Mouse (Mus musculus): ENCODE measurements at regions not wholly inside any gene's neighbourhood (a gene's known extent, or its start where the extent isn't known, plus 50 kb on each side); places are given as distances from the start of the nearest gene placed in this dataset.

GRCm38 (mm10) chr4:72383729-72384128 lies 183.0 kb upstream of the Tle1 start:
- 49% methylated on average over 2 of the region's 2 CpGs for WGBS
- Histone ChIP-seq H3K4me3 (no peak overlapping the region), H3K36me3 (no peaks in the 10 kb centered on the region), H3K4me2 (no peak overlapping the region), H3K27ac (no peak overlapping the region), H3K4me1 (peaks cover 17% of the 10 kb centered on the region), H3K9ac (no peak overlapping the region), H3K9me3 (no peaks in the 10 kb centered on the region), H3K27me3 (peaks cover 5% of the 10 kb centered on the region; the same call in 1 of the 2 replicates)
- no peak for ATAC-seq (ENCODE audit: insufficient number of reproducible peaks, low FRiP score, low TSS enrichment, low read depth)

- 72% methylated on average over 11 of the region's 11 CpGs for WGBS
- ATAC-seq (ENCODE audit: insufficient number of reproducible peaks, low FRiP score, low TSS enrichment, low read depth) = no peak
- H3K4me3 ChIP-seq = no peak overlapping the region
Observed at GRCm38 (mm10) chr4:72382517-72383147, 181.9 kb upstream of the Tle1 start.

DNA sequence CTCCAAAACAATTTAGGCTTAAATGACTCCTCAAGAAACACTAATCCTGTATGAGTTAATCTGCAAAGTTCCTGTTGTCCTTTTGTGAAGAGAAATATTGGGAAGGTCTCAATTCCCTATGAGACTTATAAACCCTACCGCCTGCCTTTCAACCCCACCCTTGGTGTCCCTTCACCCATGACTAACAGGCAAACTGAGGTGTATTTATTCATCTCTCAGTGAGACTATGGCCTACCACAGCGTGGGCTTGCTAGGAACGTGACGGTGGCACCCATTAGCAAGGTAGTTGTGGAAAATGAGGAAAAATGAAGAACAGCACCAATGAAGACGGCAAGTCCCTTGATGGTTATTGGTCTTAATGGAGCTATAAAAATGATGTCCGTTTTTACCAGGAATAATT lies 181.0 kb upstream of the Tle1 start:
- WGBS = 66% methylated on average over 6 of the region's 6 CpGs
- no peak overlapping the region for H3K27ac ChIP-seq
- no peak overlapping the region for H3K9ac ChIP-seq
- H3K27me3 ChIP-seq = 0 out of 2 replicates have a peak, but pooled peaks cover 2% of the 10 kb centered on the region
- peaks cover 17% of the 10 kb centered on the region for H3K4me1 ChIP-seq
- no peak for ATAC-seq (ENCODE audit: insufficient number of reproducible peaks, low FRiP score, low TSS enrichment, low read depth)
- H3K4me2 ChIP-seq = no peak overlapping the region
- H3K9me3 ChIP-seq = no peaks in the 10 kb centered on the region
- no peak overlapping the region for H3K4me3 ChIP-seq
- no peaks in the 10 kb centered on the region for H3K36me3 ChIP-seq

More at GRCm38 (mm10) chr4:72382517-72383147, 181.9 kb upstream of the Tle1 start:
- Histone ChIP-seq H3K4me1 (peaks cover 17% of the 10 kb centered on the region), H3K27me3 (peaks cover 5% of the 10 kb centered on the region; the same call in 1 of the 2 replicates), H3K9me3 (no peaks in the 10 kb centered on the region), H3K27ac (no peak overlapping the region), H3K36me3 (no peaks in the 10 kb centered on the region), H3K4me2 (no peak overlapping the region), H3K9ac (no peak overlapping the region)

GRCm38 (mm10) chr4:72381116-72381515 lies 180.4 kb upstream of the Tle1 start:
- peaks cover 17% of the 10 kb centered on the region for H3K4me1 ChIP-seq
- ATAC-seq (ENCODE audit: insufficient number of reproducible peaks, low FRiP score, low TSS enrichment, low read depth) = no peak

GRCm38 (mm10) chr4:72379515-72379914 lies 178.8 kb upstream of the Tle1 start:
- ATAC-seq (ENCODE audit: insufficient number of reproducible peaks, low FRiP score, low TSS enrichment, low read depth) = no peak
- Histone ChIP-seq H3K4me3 (no peak overlapping the region), H3K4me2 (no peak overlapping the region), H3K27ac (no peak overlapping the region), H3K9ac (no peak overlapping the region), H3K4me1 (peaks cover 12% of the 10 kb centered on the region), H3K9me3 (no peaks in the 10 kb centered on the region), H3K27me3 (0 out of 2 replicates have a peak, but pooled peaks cover 2% of the 10 kb centered on the region), H3K36me3 (no peaks in the 10 kb centered on the region)
- 71% methylated on average over 1 of the region's 1 CpGs for WGBS

More at GRCm38 (mm10) chr4:72381116-72381515, 180.4 kb upstream of the Tle1 start:
- Histone ChIP-seq H3K9me3 (no peaks in the 10 kb centered on the region), H3K27ac (no peak overlapping the region), H3K36me3 (no peaks in the 10 kb centered on the region), H3K4me2 (no peak overlapping the region), H3K9ac (no peak overlapping the region), H3K4me3 (no peak overlapping the region), H3K27me3 (0 out of 2 replicates have a peak, but pooled peaks cover 2% of the 10 kb centered on the region)
- WGBS = 58% methylated on average over 3 of the region's 3 CpGs

GRCm38 (mm10) chr4:72379011-72379410 lies 178.3 kb upstream of the Tle1 start:
- no peak overlapping the region for H3K4me2 ChIP-seq
- ATAC-seq (ENCODE audit: insufficient number of reproducible peaks, low FRiP score, low TSS enrichment, low read depth) = no peak
- 0 out of 2 replicates have a peak, but pooled peaks cover 2% of the 10 kb centered on the region for H3K27me3 ChIP-seq
- H3K9me3 ChIP-seq = no peaks in the 10 kb centered on the region
- peaks cover 8% of the 10 kb centered on the region for H3K4me1 ChIP-seq
- H3K36me3 ChIP-seq = no peaks in the 10 kb centered on the region
- H3K4me3 ChIP-seq = no peak overlapping the region
- H3K9ac ChIP-seq = no peak overlapping the region
- H3K27ac ChIP-seq = no peak overlapping the region

DNA sequence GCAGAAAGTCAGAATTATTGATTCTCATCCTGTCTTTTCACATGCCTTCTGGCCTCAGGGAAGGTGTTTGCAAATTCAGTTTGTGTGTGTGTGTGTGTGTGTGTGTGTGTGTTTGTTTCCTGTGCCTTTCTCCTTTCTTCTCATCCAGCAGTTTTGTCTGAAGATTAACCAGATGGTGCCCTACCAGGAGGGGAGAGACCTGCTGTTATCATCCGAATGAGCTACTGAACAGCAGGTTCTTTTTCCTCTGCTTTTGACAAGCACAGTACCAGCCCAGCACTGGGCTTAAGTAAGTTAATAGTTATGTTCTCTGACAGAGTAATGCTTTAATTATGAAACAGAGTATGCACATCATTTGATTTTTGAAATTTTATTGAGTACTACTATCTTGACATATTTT lies 176.8 kb upstream of the Tle1 start:
- H3K27ac ChIP-seq = no peak overlapping the region
- WGBS = 80% methylated on average over 1 of the region's 1 CpGs
- no peak for ATAC-seq (ENCODE audit: insufficient number of reproducible peaks, low FRiP score, low TSS enrichment, low read depth)

GRCm38 (mm10) chr4:72351985-72352384 lies 151.3 kb upstream of the Tle1 start:
- H3K4me2 ChIP-seq = no peak overlapping the region
- H3K27ac ChIP-seq = no peak overlapping the region
- no peak overlapping the region for H3K9ac ChIP-seq
- H3K36me3 ChIP-seq = no peaks in the 10 kb centered on the region
- no peaks in the 10 kb centered on the region for H3K9me3 ChIP-seq
- H3K4me3 ChIP-seq = no peak overlapping the region
- no peaks in the 10 kb centered on the region for H3K27me3 ChIP-seq
- H3K4me1 ChIP-seq = no peaks in the 10 kb centered on the region
- ATAC-seq (ENCODE audit: insufficient number of reproducible peaks, low FRiP score, low TSS enrichment, low read depth) = no peak
- WGBS = 56% methylated on average over 1 of the region's 1 CpGs

More for the DNA sequence above, 176.8 kb upstream of the Tle1 start:
- H3K4me2 ChIP-seq = no peak overlapping the region
- no peak overlapping the region for H3K9ac ChIP-seq
- H3K4me3 ChIP-seq = no peak overlapping the region
- H3K27me3 ChIP-seq = no peaks in the 10 kb centered on the region
- no peaks in the 10 kb centered on the region for H3K9me3 ChIP-seq
- no peaks in the 10 kb centered on the region for H3K36me3 ChIP-seq
- peaks cover 3% of the 10 kb centered on the region; the same call in 1 of the 2 replicates for H3K4me1 ChIP-seq

DNA sequence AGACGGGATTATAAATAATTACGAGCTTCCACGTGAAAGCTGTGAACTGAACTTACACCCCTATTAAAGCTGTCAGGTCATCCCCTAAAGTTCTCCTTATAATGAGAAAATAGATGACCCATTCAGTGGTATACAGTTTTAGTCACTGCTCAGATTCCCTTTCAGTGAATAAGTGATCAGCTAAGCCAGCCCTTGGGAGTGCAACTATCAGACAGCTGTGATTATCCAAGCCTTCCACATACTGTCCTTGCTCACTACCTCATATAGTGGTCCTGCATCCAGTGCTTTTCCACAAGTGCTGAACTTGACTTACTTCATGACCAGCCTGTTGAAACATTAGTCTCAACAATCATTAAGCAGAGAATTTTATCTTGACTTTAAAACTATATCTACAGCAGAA lies 131.2 kb upstream of the Tle1 start:
- ATAC-seq (ENCODE audit: insufficient number of reproducible peaks, low FRiP score, low TSS enrichment, low read depth) = no peak
- Histone ChIP-seq H3K4me2 (no peak overlapping the region), H3K4me3 (no peak overlapping the region), H3K27me3 (no peaks in the 10 kb centered on the region), H3K4me1 (no peaks in the 10 kb centered on the region), H3K9ac (no peak overlapping the region), H3K36me3 (no peaks in the 10 kb centered on the region), H3K9me3 (no peaks in the 10 kb centered on the region), H3K27ac (no peak overlapping the region)
- WGBS = 30% methylated on average over 3 of the region's 3 CpGs

DNA sequence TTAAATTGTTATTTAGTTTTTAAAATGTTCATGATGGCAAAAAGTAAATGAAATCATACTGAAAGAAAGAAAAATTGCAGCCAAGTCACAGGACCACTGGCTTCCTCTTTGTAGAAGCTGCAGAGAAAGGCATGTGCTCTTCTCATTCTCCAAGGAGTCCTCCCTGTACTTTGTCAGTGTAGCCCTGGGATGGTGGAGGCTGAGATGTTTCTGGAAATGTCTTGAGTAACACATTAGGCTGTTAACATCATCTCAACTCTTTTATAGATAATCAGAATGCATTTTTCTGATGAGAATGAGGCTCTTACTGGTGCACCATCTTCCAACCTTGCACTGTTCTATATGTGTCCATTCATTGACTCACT lies 128.3 kb upstream of the Tle1 start:
- no peak for ATAC-seq (ENCODE audit: insufficient number of reproducible peaks, low FRiP score, low TSS enrichment, low read depth)

GRCm38 (mm10) chr4:72328282-72329025 lies 127.7 kb upstream of the Tle1 start:
- Histone ChIP-seq H3K36me3 (no peaks in the 10 kb centered on the region), H3K27ac (no peak overlapping the region), H3K4me1 (no peaks in the 10 kb centered on the region), H3K27me3 (no peaks in the 10 kb centered on the region), H3K4me3 (no peak overlapping the region), H3K9me3 (no peaks in the 10 kb centered on the region), H3K4me2 (no peak overlapping the region), H3K9ac (no peak overlapping the region)
- no peak for ATAC-seq (ENCODE audit: insufficient number of reproducible peaks, low FRiP score, low TSS enrichment, low read depth)
- 87% methylated on average over 2 of the region's 2 CpGs for WGBS

More for the DNA sequence above, 128.3 kb upstream of the Tle1 start:
- no peak overlapping the region for H3K27ac ChIP-seq
- H3K9me3 ChIP-seq = no peaks in the 10 kb centered on the region
- H3K9ac ChIP-seq = no peak overlapping the region
- H3K27me3 ChIP-seq = no peaks in the 10 kb centered on the region
- H3K4me3 ChIP-seq = no peak overlapping the region
- H3K36me3 ChIP-seq = no peaks in the 10 kb centered on the region
- H3K4me1 ChIP-seq = no peaks in the 10 kb centered on the region
- no peak overlapping the region for H3K4me2 ChIP-seq

GRCm38 (mm10) chr4:72324913-72325312 lies 124.2 kb upstream of the Tle1 start:
- H3K4me1 ChIP-seq = no peaks in the 10 kb centered on the region
- no peak overlapping the region for H3K27ac ChIP-seq
- H3K4me3 ChIP-seq = no peak overlapping the region
- no peak overlapping the region for H3K9ac ChIP-seq
- H3K9me3 ChIP-seq = no peaks in the 10 kb centered on the region
- no peak for ATAC-seq (ENCODE audit: insufficient number of reproducible peaks, low FRiP score, low TSS enrichment, low read depth)
- H3K36me3 ChIP-seq = no peaks in the 10 kb centered on the region
- no peak overlapping the region for H3K4me2 ChIP-seq
- no peaks in the 10 kb centered on the region for H3K27me3 ChIP-seq
